Mouse (Mus musculus): ENCODE measurements at regions not wholly inside any gene's neighbourhood (a gene's known extent, or its start where the extent isn't known, plus 50 kb on each side); places are given as distances from the start of the nearest gene placed in this dataset.

GRCm38 (mm10) chr13:78717686-78718431 lies 518.3 kb upstream of the Nr2f1 start:
- no peak for DNase-seq (ENCODE audit: low read depth, low spot score)

GRCm38 (mm10) chr13:78717159-78717558 lies 517.6 kb upstream of the Nr2f1 start:
- no peak for DNase-seq (ENCODE audit: low read depth, low spot score)

GRCm38 (mm10) chr13:78704693-78705092 lies 505.1 kb upstream of the Nr2f1 start:
- DNase-seq (ENCODE audit: low read depth, low spot score) = no peak

- no peak for DNase-seq (ENCODE audit: low read depth, low spot score)
Measured at GRCm38 (mm10) chr13:78697814-78698519, 498.4 kb upstream of the Nr2f1 start.

- DNase-seq (ENCODE audit: low read depth, low spot score) = no peak
Measured at GRCm38 (mm10) chr13:78679255-78679895, 479.8 kb upstream of the Nr2f1 start.

- peak; percentile 14 for DNase-seq (ENCODE audit: low read depth, low spot score)
Measured at GRCm38 (mm10) chr13:78678241-78678640, 478.7 kb upstream of the Nr2f1 start.

GRCm38 (mm10) chr13:78658285-78658684 lies 458.7 kb upstream of the Nr2f1 start:
- no peak for DNase-seq (ENCODE audit: low read depth, low spot score)

- DNase-seq (ENCODE audit: low read depth, low spot score) = no peak
Measured at GRCm38 (mm10) chr13:78656766-78657165, 457.2 kb upstream of the Nr2f1 start.

GRCm38 (mm10) chr13:78656196-78656595 lies 456.6 kb upstream of the Nr2f1 start:
- DNase-seq (ENCODE audit: low read depth, low spot score) = no peak

- DNase-seq (ENCODE audit: low read depth, low spot score) = no peak
Measured at GRCm38 (mm10) chr13:78650824-78651223, 451.3 kb upstream of the Nr2f1 start.

- no peak for DNase-seq (ENCODE audit: low read depth, low spot score)
Measured at GRCm38 (mm10) chr13:78644556-78644955, 445.0 kb upstream of the Nr2f1 start.

GRCm38 (mm10) chr13:78643023-78643422 lies 443.5 kb upstream of the Nr2f1 start:
- peak; percentile 20 for DNase-seq (ENCODE audit: low read depth, low spot score)

GRCm38 (mm10) chr13:78642443-78642729 lies 442.8 kb upstream of the Nr2f1 start:
- no peak for DNase-seq (ENCODE audit: low read depth, low spot score)

- DNase-seq (ENCODE audit: low read depth, low spot score) = no peak
Measured at GRCm38 (mm10) chr13:78641687-78642442, 442.3 kb upstream of the Nr2f1 start.

GRCm38 (mm10) chr13:78640340-78640739 lies 440.8 kb upstream of the Nr2f1 start:
- DNase-seq (ENCODE audit: low read depth, low spot score) = no peak

GRCm38 (mm10) chr13:78638462-78638861 lies 438.9 kb upstream of the Nr2f1 start:
- DNase-seq (ENCODE audit: low read depth, low spot score) = no peak

- no peak for DNase-seq (ENCODE audit: low read depth, low spot score)
Measured at GRCm38 (mm10) chr13:78631609-78632008, 432.1 kb upstream of the Nr2f1 start.

- DNase-seq (ENCODE audit: low read depth, low spot score) = no peak
Measured at GRCm38 (mm10) chr13:78629041-78629727, 429.6 kb upstream of the Nr2f1 start.

GRCm38 (mm10) chr13:78623652-78624051 lies 424.1 kb upstream of the Nr2f1 start:
- DNase-seq (ENCODE audit: low read depth, low spot score) = no peak

- no peak for DNase-seq (ENCODE audit: low read depth, low spot score)
Measured at GRCm38 (mm10) chr13:78602861-78603211, 403.3 kb upstream of the Nr2f1 start.

- no peak for DNase-seq (ENCODE audit: low read depth, low spot score)
Measured at GRCm38 (mm10) chr13:78602211-78602860, 402.8 kb upstream of the Nr2f1 start.

All from retina, postnatal 7 days (tissue).